Mouse (Mus musculus) embryonic facial prominence, embryonic 11.5 days (tissue): ENCODE results near the gene Chst3. TPM values are rescaled to one million over a fixed set of nuclear protein-coding genes. Genes with fewer than 3 reads are reported as not detected.

ENCODE experiments used
- ATAC-seq: fragments of 200-750 bp; cut with Nextera tagmentation; replicated peaks from 2 replicates; pipeline ENCODE4 v1.8.0; 2017; ENCODE audit warnings: low read depth; ENCODE audit not compliant: insufficient number of reproducible peaks, low FRiP score, low TSS enrichment
- DNase-seq: peaks from one replicate; pipeline ENCODE4 v3.0.0-alpha.2; 2015; ENCODE audit warnings: low spot score
- H3K27ac ChIP-seq: fragments of 300-500 bp; sonication (generic); replicated peaks from 2 replicates; pipeline ENCODE4 v1.5.1; 2014; ENCODE audit warnings: mild to moderate bottlenecking, low read depth, low read length, control low read depth
- H3K27me3 ChIP-seq: fragments of 300-500 bp; sonication (generic); 2 replicates; pipeline ENCODE4 v1.6.1; 2014; ENCODE audit warnings: mild to moderate bottlenecking, low read length, moderate library complexity, mixed read lengths; ENCODE audit not compliant: control insufficient read depth, insufficient read depth
- H3K36me3 ChIP-seq: fragments of 300-500 bp; sonication (generic); replicated peaks from 2 replicates; pipeline ENCODE4 v1.6.1; 2014; ENCODE audit warnings: low read depth, mild to moderate bottlenecking, low read length, moderate library complexity, mixed read lengths; ENCODE audit not compliant: control insufficient read depth, insufficient read depth
- H3K4me1 ChIP-seq: fragments of 300-500 bp; sonication (generic); 2 replicates; pipeline ENCODE4 v1.6.1; 2014; ENCODE audit warnings: low read length, mixed read lengths; ENCODE audit not compliant: control insufficient read depth, insufficient read depth
- H3K4me2 ChIP-seq: fragments of 300-500 bp; sonication (generic); 2 replicates; pipeline ENCODE4 v1.6.1; 2014; ENCODE audit warnings: low read depth, mild to moderate bottlenecking, control low read depth, low read length, moderate library complexity
- H3K4me3 ChIP-seq: fragments of 300-500 bp; sonication (generic); 2 replicates; pipeline ENCODE4 v1.5.1; 2014; ENCODE audit warnings: low read depth, low read length, control low read depth
- H3K9ac ChIP-seq: fragments of 300-500 bp; sonication (generic); replicated peaks from 2 replicates; pipeline ENCODE4 v1.6.1; 2014; ENCODE audit warnings: mild to moderate bottlenecking, control low read depth, low read length
- H3K9me3 ChIP-seq: fragments of 300-500 bp; sonication (generic); replicated peaks from 2 replicates; pipeline ENCODE4 v1.6.1; 2016; ENCODE audit warnings: mild to moderate bottlenecking, low read length, inconsistent platforms, mixed read lengths; ENCODE audit not compliant: control insufficient read depth
- WGBS: fragments of 180-500 bp; shearing (Covaris S2); extraction: QIAGEN DNeasy Blood & Tissue Kit; methylation state at CpG from one replicate; pipeline ENCODE4 v1.1.7; 2014; 5-methylcytosine and 5-hydroxymethylcytosine counted together
- polyA plus RNA-seq: library from polyadenylated mRNA; unstranded; fragments of >200 nt; fragmentation: Nextera tagmentation; extraction: Ambion mirVana; gene quantifications from 2 replicates; pipeline ENCODE4 v1.2.1, GENCODE M21; 2014

Gene Chst3
- polyA plus RNA-seq, 1 experiment from 2014 or later = 0.86 TPM

DNA sequence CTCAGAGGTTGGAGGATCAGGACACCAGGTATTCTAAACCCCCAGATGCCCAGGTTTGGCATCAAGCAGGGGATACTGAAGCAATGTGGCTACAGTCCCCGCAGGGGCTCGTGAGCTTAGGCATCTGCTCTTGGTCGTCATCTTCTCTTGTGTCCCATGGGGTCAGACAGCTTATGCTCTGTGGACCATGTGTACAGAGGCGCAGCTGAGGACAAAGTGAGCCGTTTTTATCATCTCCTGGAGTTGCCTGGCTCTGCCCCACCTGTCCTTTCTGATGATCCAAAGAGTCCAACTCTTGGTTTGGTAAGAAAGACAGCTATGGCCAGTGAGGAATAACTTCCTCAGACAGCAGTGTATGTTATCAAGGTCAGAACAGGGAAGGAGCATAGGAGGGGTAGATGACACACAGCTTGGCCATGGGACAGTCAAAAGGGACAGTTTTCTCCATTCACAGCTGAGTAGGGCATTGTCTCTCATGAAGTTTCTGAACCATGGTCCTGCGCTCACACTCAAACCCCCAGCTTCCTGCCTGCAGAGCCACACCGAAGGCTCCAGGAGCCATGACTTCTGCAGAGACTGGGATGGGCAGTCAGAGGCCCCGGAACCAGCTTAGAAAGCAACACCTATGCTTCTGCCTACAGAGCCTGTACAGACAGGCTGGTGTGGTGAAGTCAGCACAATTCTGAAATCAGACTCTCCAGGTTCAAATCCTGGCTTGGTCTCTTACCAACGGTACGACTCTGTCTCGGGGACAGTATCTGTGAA lies 2.5 kb downstream of the Chst3 start:
- Histone ChIP-seq H3K4me2 (no peak overlapping the region), H3K9me3 (no peaks in the 10 kb centered on the region), H3K4me3 (no peak overlapping the region), H3K36me3 (no peaks in the 10 kb centered on the region), H3K9ac (no peak overlapping the region), H3K27me3 (no peaks in the 10 kb centered on the region; the same call in 1 of the 2 replicates), H3K4me1 (no peaks in the 10 kb centered on the region; the same call in 1 of the 2 replicates), H3K27ac (no peak overlapping the region)
- DNase-seq (no peak), ATAC-seq (no peak)
- 87% methylated on average over 11 of the region's 11 CpGs for WGBS

DNA sequence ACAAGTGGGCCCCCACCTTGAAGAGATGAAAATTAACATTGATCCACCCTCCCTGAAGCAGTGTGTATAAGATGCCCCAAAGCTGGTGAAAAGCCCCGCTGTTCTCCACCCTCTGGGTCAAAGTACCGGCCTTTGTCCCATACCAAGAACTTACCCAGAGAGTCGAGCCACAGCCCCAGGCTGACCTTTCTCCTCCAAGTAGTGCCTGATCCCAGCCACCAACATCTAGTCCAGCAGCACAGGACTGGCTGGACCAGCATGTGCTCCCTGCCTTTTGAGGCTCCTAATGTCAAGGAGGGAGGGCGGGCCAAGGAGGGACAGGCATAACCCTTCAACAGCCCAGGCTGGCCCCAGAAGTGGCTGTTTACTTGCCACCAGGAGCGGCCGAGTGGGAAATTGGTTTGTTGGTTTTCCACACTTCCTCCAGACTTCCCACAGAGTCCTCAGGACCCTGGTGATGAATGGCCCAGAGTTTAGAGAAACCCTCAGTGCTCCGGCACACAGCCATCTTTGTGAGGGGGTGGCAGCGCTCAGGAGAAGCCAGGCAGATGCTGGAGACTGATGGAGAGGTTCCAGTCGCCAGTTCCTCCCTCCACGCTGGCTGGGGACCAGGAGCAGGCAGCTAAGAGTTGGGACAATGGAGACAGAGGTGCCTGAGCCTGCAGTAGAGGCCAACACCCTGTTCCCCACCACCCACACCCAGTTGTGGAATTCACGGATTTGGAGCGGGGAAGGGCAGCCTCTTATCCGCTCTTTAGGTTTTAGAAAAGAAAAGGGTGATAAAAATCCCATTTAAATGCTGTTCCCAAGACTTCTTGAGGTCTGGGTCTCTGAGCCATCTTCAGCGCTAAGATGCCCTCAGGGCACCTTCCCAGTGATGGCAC lies 3.7 kb downstream of the Chst3 start:
- ATAC-seq (no peak), DNase-seq (no peak)
- Histone ChIP-seq H3K27ac (no peak overlapping the region), H3K9ac (no peak overlapping the region), H3K4me1 (no peaks in the 10 kb centered on the region; the same call in 1 of the 2 replicates), H3K9me3 (no peaks in the 10 kb centered on the region), H3K4me3 (no peak overlapping the region), H3K27me3 (no peaks in the 10 kb centered on the region; the same call in 1 of the 2 replicates), H3K36me3 (no peaks in the 10 kb centered on the region), H3K4me2 (no peak overlapping the region)
- 66% methylated on average over 14 of the region's 14 CpGs for WGBS

DNA sequence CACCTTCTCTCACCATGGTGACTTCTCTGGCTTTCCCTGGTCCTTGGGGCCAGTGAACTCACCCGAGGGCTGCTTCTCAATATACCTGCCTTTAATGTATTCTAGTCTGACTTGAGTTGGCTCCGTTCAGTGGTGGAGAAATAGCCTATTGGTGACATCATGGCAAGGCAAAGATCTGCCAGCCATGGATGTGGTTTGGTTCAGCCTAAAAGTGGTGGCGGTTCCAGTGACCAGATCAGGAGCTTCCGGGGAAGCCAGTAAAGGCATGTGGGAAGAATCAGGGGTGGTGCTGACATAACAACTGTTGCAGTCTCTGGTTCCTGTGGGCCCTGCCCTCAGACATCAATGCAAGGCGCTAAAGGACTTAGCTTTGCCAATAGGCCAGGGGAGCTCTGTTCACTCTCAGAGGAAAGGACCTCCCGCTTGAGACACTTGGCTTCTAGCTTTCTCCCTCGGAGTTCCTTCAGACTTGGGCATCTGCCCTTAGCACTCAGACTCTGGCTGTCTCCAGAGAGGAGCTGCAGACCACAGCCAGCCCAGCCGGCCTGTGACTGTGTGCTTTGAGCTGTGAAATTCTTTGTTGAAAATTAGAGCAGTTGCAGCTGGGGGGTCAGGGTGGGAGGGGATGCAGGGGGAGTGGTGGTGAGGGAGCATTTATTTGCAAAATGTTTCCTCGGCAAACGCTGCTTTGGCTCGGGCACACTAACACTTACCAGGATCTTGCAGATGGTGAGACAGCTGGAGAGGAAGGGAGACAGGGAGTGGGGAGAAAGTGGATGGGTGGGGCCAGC lies 6.3 kb downstream of the Chst3 start:
- Histone ChIP-seq H3K4me1 (no peaks in the 10 kb centered on the region), H3K4me3 (no peak overlapping the region), H3K9me3 (no peaks in the 10 kb centered on the region), H3K36me3 (no peaks in the 10 kb centered on the region), H3K4me2 (no peak overlapping the region), H3K27ac (no peak overlapping the region), H3K27me3 (no peaks in the 10 kb centered on the region; the same call in 1 of the 2 replicates), H3K9ac (peak overlapping the region; percentile 6; the same call in 1 of the 2 replicates)
- ATAC-seq (no peak), DNase-seq (no peak)
- WGBS = 45% methylated on average over 11 of the region's 11 CpGs

DNA sequence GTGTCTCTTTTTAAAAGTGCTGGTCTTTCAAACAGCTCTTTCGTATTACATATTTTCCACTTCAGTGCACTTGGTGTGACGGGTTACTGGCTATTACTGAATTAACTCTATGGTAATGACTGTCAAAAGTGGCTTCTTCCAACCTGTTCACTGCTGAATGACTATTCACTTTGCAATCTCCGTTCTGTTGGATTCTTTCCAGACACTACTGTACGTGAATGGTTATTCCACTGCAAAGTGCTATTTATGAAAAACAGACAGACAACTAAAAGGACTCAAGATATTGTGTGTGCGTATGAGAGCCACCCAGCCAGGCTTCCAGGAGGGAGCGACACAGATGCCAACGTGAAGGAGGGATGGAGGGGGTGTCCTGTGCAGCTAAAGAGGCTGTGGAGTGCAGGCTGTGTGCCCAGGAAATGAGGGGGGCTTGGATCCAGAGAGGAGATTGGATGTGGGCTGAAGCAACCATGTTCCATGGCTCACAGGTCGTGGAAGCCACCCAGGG lies 7.5 kb downstream of the Chst3 start:
- Histone ChIP-seq H3K27me3 (no peaks in the 10 kb centered on the region), H3K9me3 (no peaks in the 10 kb centered on the region), H3K36me3 (no peaks in the 10 kb centered on the region), H3K9ac (no peak overlapping the region), H3K4me3 (no peak overlapping the region), H3K4me1 (no peaks in the 10 kb centered on the region), H3K27ac (no peak overlapping the region), H3K4me2 (no peak overlapping the region)
- WGBS = 74% methylated on average over 8 of the region's 8 CpGs
- ATAC-seq (no peak), DNase-seq (no peak)

DNA sequence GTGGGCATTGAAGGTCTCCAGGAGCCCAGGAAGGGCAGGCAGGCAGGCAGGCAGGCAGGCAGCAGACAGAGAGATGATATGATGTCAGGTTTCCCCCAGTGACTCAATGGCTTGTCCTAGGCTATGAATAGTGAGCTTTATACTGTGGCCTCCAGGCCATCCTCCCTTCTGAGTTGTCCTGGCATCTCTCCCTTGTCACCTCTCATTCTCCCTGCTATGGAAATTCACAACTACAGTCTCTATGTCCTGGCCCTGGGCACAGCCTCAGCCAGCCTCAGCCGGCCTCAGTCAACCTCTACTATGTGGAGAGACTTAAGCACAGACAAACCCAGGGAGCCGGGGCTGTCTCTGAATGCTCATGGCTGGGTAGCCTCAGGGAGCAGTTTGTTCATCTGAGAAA lies 8.6 kb downstream of the Chst3 start:
- Histone ChIP-seq H3K4me1 (no peaks in the 10 kb centered on the region), H3K4me2 (no peak overlapping the region), H3K36me3 (no peaks in the 10 kb centered on the region), H3K4me3 (no peak overlapping the region), H3K9me3 (no peaks in the 10 kb centered on the region), H3K9ac (no peak overlapping the region), H3K27me3 (no peaks in the 10 kb centered on the region), H3K27ac (no peak overlapping the region)
- ATAC-seq (no peak), DNase-seq (no peak)
- WGBS = 55% methylated on average over 2 of the region's 2 CpGs

DNA sequence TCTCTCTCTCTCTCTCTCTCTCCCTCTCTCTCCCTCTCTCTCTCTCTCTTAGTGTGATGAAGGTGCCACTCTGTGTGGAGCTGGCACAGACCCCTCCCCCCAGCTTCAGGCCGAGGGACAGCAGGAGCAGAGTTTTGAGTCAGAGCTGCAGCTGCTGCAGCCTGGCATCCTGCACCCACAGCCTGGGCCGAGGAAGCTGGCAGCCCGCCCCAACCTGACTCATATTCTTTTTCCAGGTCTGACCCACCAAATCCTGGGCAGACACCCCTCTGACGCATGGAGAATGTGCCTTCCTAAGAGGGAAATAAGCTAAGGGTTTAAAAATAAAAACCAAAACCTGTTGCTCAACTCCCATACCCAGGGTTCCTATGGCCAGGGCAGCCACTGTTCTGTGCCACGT lies 9.8 kb downstream of the Chst3 start:
- Histone ChIP-seq H3K4me2 (no peak overlapping the region), H3K36me3 (no peaks in the 10 kb centered on the region), H3K27me3 (no peaks in the 10 kb centered on the region), H3K9me3 (no peaks in the 10 kb centered on the region), H3K9ac (no peak overlapping the region), H3K27ac (no peak overlapping the region), H3K4me1 (no peaks in the 10 kb centered on the region), H3K4me3 (no peak overlapping the region)
- ATAC-seq (no peak), DNase-seq (no peak)
- WGBS = 54% methylated on average over 5 of the region's 5 CpGs

DNA sequence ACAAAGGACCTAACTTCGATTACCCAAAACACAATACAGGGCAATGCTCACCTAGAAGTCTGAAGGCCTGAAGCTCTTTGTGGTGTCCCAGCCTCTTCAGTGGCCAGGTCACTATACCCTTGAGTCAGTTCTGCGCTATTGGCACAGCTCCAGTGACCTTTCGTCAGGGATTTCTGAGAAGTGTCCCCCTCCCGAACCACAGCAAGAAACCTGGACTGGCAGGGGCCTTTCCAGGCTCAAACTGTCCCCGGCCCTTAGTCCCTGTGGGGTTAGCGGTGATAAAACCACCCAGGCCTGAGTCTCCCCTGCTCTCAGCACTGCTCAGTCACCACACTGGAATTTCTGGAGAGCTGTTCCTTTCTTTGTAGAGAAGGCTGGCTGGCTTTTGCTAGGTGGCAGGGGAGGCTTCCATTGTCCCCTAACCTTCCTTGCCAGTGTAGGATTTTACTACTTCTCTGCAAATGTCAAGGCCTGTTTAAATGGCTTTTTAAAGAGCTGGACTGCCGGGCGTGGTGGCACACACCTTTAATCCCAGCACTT lies 11.8 kb downstream of the Chst3 start:
- no peak overlapping the region for H3K4me2 ChIP-seq
- H3K27me3 ChIP-seq = no peaks in the 10 kb centered on the region
- H3K9me3 ChIP-seq = no peaks in the 10 kb centered on the region
- DNase-seq (no peak), ATAC-seq (no peak)
- H3K27ac ChIP-seq = no peak overlapping the region
- H3K9ac ChIP-seq = no peak overlapping the region
- H3K4me1 ChIP-seq = no peaks in the 10 kb centered on the region
- H3K36me3 ChIP-seq = no peaks in the 10 kb centered on the region
- WGBS = 88% methylated on average over 8 of the region's 8 CpGs
- H3K4me3 ChIP-seq = no peak overlapping the region
